In genomic region chr1:36709854-36710280, GRCm38 (mm10) we compare ENCODE assay signal across 8 mouse cellular contexts. TPM values are rescaled to one million over a fixed set of nuclear protein-coding genes. Genes with fewer than 3 reads are reported as not detected.
DNase-seq lines count a peak whose midpoint lies in the region; ATAC-seq and TF ChIP-seq lines count a peak whose summit lies in the region.

Gene 4933424G06Rik (plus strand): TSS chr1:36710149.

- no peak for TF ChIP-seq CTCF in lung, adult 2 months (IDR thresholded peaks at IDR 0.05; ENCODE audit: insufficient read depth, low read length)

- in situ Hi-C loops in ES-E14 (cut with MboI; ENCODE audit: low sequenced_read_pairs in 2 of 2, unreplicated experiment in 2 of 2), result no loop called here

- H3K27me3 ChIP-seq in forebrain, embryonic 15.5 days, result no peaks in the 10 kb centered on the region

- intact Hi-C loops in heart, postnatal 25 days (cut with DNase I), result loop anchor here (1.0 to 10.0 kb wide), 2 partner anchors 18 to 345 kb away; partner anchors contain the start of gene Kansl3

- 0% methylated on average over 29 of the region's 29 CpGs for WGBS in forebrain, embryonic 15.5 days
- WGBS in lung, adult 2 months, result under 1% methylated on average over 29 of the region's 29 CpGs

- peaks cover 10 to 17% of the 10 kb centered on the region in 2 experiments for H3K4me1 ChIP-seq in ES-E14 (ENCODE audit: control insufficient read depth in 2 of 2, insufficient read depth in 2 of 2, low read length in 2 of 2, poor library complexity in 1 of 2)
- peaks cover 22% of the 10 kb centered on the region for H3K4me1 ChIP-seq in forebrain, embryonic 15.5 days
- peaks cover 6% of the 10 kb centered on the region; the same call in 1 of the 2 replicates for H3K4me1 ChIP-seq in lung, adult 2 months (ENCODE audit: control insufficient read depth, insufficient read depth, low read length)

- H3K9me3 ChIP-seq in ES-E14 (ENCODE audit: control insufficient read depth, insufficient read depth, low read depth, low read length), result no peaks in the 10 kb centered on the region
- H3K9me3 ChIP-seq in forebrain, embryonic 15.5 days, result no peaks in the 10 kb centered on the region

- peak; percentile 97 for ATAC-seq in forebrain, embryonic 15.5 days (replicated peaks)
- ATAC-seq in neutrophil, adult 5-6 weeks (ENCODE audit: extremely low read depth, insufficient number of reproducible peaks, low FRiP score, poor library complexity, severe bottlenecking), result peak; percentile 98

- TF ChIP-seq POLR2A in lung, adult 2 months (IDR thresholded peaks at IDR 0.05; ENCODE audit: borderline replicate concordance, extremely low read depth, low read depth, low read length), result peak; percentile 82

- peak within 1 kb of the TSS; percentile 61 for H3K4me2 ChIP-seq in forebrain, embryonic 15.5 days (replicated peaks)

- H3K36me3 ChIP-seq in ES-E14 (ENCODE audit: control insufficient read depth, insufficient read depth, low read length, poor library complexity, severe bottlenecking), result peaks cover 22% of the 10 kb centered on the region
- H3K36me3 ChIP-seq in forebrain, embryonic 15.5 days, result peaks cover 22% of the 10 kb centered on the region

- peak within 1 kb of the TSS; percentile 92 to 98 for H3K4me3 ChIP-seq in ES-E14 (ENCODE audit: insufficient read depth in 1 of 2, low read depth in 1 of 2, low read length in 2 of 2, poor library complexity in 1 of 2, severe bottlenecking in 1 of 2)
- peak within 1 kb of the TSS; percentile 86 for H3K4me3 ChIP-seq in forebrain, embryonic 15.5 days
- H3K4me3 ChIP-seq in lung, adult 2 months (replicated peaks; ENCODE audit: extremely low read depth, low read depth, low read length), result peak within 1 kb of the TSS; percentile 97

- DNase-seq in ES-E14 (ENCODE audit: low read depth, low spot score), result peak; percentile 97
- peak; percentile 99 for DNase-seq in cerebellum, adult 11-12 months
- peak; percentile 97 for DNase-seq in heart, postnatal 25 days (ENCODE audit: low spot score)
- DNase-seq in layer of hippocampus, adult 18-20 months (ENCODE audit: low spot score in 2 of 2), result peak; percentile 97 to 98
- peak; percentile 97 for DNase-seq in lung, adult 2 months
- peak; percentile 97 to 99 for DNase-seq in thymus, adult 18-20 months

- H3K9ac ChIP-seq in ES-E14 (ENCODE audit: insufficient read depth, low read depth, low read length, poor library complexity, severe bottlenecking), result peak within 1 kb of the TSS; percentile 93
- H3K9ac ChIP-seq in forebrain, embryonic 15.5 days (replicated peaks), result peak within 1 kb of the TSS; percentile 88

- H3K27ac ChIP-seq in ES-E14 (ENCODE audit: insufficient read depth, low read depth, low read length, poor library complexity, severe bottlenecking), result peak within 1 kb of the TSS; percentile 49; the same call in 1 of the 2 replicates
- peak within 1 kb of the TSS; percentile 78 for H3K27ac ChIP-seq in forebrain, embryonic 15.5 days (replicated peaks)

TF ChIP-seq in ES-E14, 5 proteins besides CTCF, POLR2A, EP300 and RAD21:
- no peak for TF ChIP-seq MAFK (IDR thresholded peaks at IDR 0.05; ENCODE audit: insufficient read depth, low read depth, low read length)
- TF ChIP-seq ZNF384 (IDR thresholded peaks at IDR 0.05; ENCODE audit: low read depth, low read length), result no peak
- peak; percentile 72 for TF ChIP-seq CHD2 (IDR thresholded peaks at IDR 0.05; ENCODE audit: low read depth, low read length)

RNA-seq across cellular contexts. Expression of gene 4933424G06Rik, which starts in this region (rescaled TPM):
- not detected in 2 replicates for total RNA-seq in ES-E14 (2012; rRNA removed)
- 0.31 and 0.43 TPM in 2 replicates for polyA plus RNA-seq in forebrain, embryonic 15.5 days (2015; fragmentation: Nextera tagmentation; extraction: Ambion mirVana)
- total RNA-seq in heart, postnatal 25 days (2021), result not detected
- not detected for total RNA-seq in layer of hippocampus, adult 18-20 months (2021)
- not detected in 2 replicates for polyA plus RNA-seq in lung, adult 2 months (2012; rRNA removed)
- total RNA-seq in neutrophil, adult 5-6 weeks (2017), result not detected in 2 replicates

Comparison
In these comparisons a context has a peak if more than half of its experiments do, and no peak if none do; other contexts are left out.
1. Peak in every context shown above with its lines: DNase-seq, ATAC-seq, H3K4me3 ChIP-seq and H3K27ac ChIP-seq.
2. Peak in DNase-seq, H3K4me3 ChIP-seq, H3K27ac ChIP-seq and H3K9ac ChIP-seq in ES-E14; RNA of the gene not detected or under 1 TPM.
3. Peak in ATAC-seq, H3K4me3 ChIP-seq, H3K27ac ChIP-seq, H3K9ac ChIP-seq and H3K4me2 ChIP-seq in forebrain, embryonic 15.5 days; RNA of the gene not detected or under 1 TPM.
4. Peak in DNase-seq in heart, postnatal 25 days; RNA of the gene not detected or under 1 TPM.
5. Peak in DNase-seq in layer of hippocampus, adult 18-20 months; RNA of the gene not detected or under 1 TPM.
6. Peak in DNase-seq and H3K4me3 ChIP-seq in lung, adult 2 months; RNA of the gene not detected or under 1 TPM.
7. Peak in ATAC-seq in neutrophil, adult 5-6 weeks; RNA of the gene not detected or under 1 TPM.